Mouse (Mus musculus) liver, embryonic 15.5 days (tissue): ENCODE data around the gene Rubcn. TPM values are rescaled to one million over a fixed set of nuclear protein-coding genes. Genes with fewer than 3 reads are reported as not detected.
"Not testable (repeated sequence)": the region's sequence is repeated elsewhere in the genome, so short reads cannot be mapped to it uniquely, and the experiment has no call there.

Experiments
- ATAC-seq: fragments of 200-750 bp; cut with Nextera tagmentation; 2 replicates; pipeline ENCODE4 v1.8.0; 2017; ENCODE audit warnings: moderate number of reproducible peaks, mild to moderate bottlenecking, moderate library complexity; ENCODE audit not compliant: insufficient read depth
- H3K27ac ChIP-seq: fragments of 300-500 bp; sonication (generic); replicated peaks from 2 replicates; pipeline ENCODE4 v1.5.1; 2015; ENCODE audit warnings: mild to moderate bottlenecking, inconsistent platforms
- H3K27me3 ChIP-seq: fragments of 300-500 bp; sonication (generic); 2 replicates; pipeline ENCODE4 v1.6.1; 2015; ENCODE audit warnings: mild to moderate bottlenecking, inconsistent platforms
- H3K36me3 ChIP-seq: fragments of 300-500 bp; sonication (generic); replicated peaks from 2 replicates; pipeline ENCODE4 v1.6.1; 2015; ENCODE audit warnings: moderate library complexity, mild to moderate bottlenecking, inconsistent platforms
- H3K4me1 ChIP-seq: fragments of 300-500 bp; sonication (generic); replicated peaks from 2 replicates; pipeline ENCODE4 v1.6.1; 2015; ENCODE audit warnings: inconsistent platforms
- H3K4me2 ChIP-seq: fragments of 300-500 bp; sonication (generic); 2 replicates; pipeline ENCODE4 v1.6.1; 2015; ENCODE audit warnings: moderate library complexity, mild to moderate bottlenecking, inconsistent platforms
- H3K4me3 ChIP-seq: fragments of 300-500 bp; sonication (generic); replicated peaks from 2 replicates; pipeline ENCODE4 v1.5.1; 2015; ENCODE audit warnings: mild to moderate bottlenecking, inconsistent platforms
- H3K9ac ChIP-seq: fragments of 300-500 bp; sonication (generic); 2 replicates; pipeline ENCODE4 v1.6.1; 2015; ENCODE audit warnings: moderate library complexity, mild to moderate bottlenecking, inconsistent platforms
- H3K9me3 ChIP-seq: fragments of 300-500 bp; sonication (generic); replicated peaks from 2 replicates; pipeline ENCODE4 v1.6.1; 2016; ENCODE audit warnings: inconsistent platforms
- WGBS: fragments of 180-500 bp; shearing (Covaris S2); methylation state at CpG from one replicate; pipeline ENCODE4 v1.1.7; 2015; ENCODE audit warnings: mixed read lengths; ENCODE audit not compliant: insufficient replicate concordance; 5-methylcytosine and 5-hydroxymethylcytosine counted together
- polyA plus RNA-seq: library from polyadenylated mRNA; unstranded; fragments of >200 nt; fragmentation: Nextera tagmentation; extraction: Ambion mirVana; gene quantifications from 2 replicates; pipeline ENCODE4 v1.2.1, GENCODE M21; 2015

Rubcn gene
- polyA plus RNA-seq, 1 experiment from 2014 or later: 5.0 TPM

GRCm38 (mm10) chr16:32896126-32896525 lies 18.6 kb upstream of the Rubcn start:
- no peak for ATAC-seq
- H3K4me3 ChIP-seq: no peak overlapping the region
- no peak overlapping the region for H3K27ac ChIP-seq
- H3K4me1 ChIP-seq: peaks cover 3% of the 10 kb centered on the region; the same call in 1 of the 2 replicates
- no peaks in the 10 kb centered on the region for H3K27me3 ChIP-seq
- peaks cover 43% of the 10 kb centered on the region for H3K36me3 ChIP-seq
- no peak overlapping the region for H3K4me2 ChIP-seq
- H3K9me3 ChIP-seq: no peaks in the 10 kb centered on the region
- H3K9ac ChIP-seq: no peak overlapping the region

- no peaks in the 10 kb centered on the region for H3K27me3 ChIP-seq
- ATAC-seq: no peak
- WGBS: 58% methylated on average over 2 of the region's 2 CpGs
- H3K4me2 ChIP-seq: no peak overlapping the region
- no peaks in the 10 kb centered on the region for H3K4me1 ChIP-seq
- no peaks in the 10 kb centered on the region for H3K9me3 ChIP-seq
- H3K27ac ChIP-seq: no peak overlapping the region
- peaks cover 31% of the 10 kb centered on the region for H3K36me3 ChIP-seq
- H3K9ac ChIP-seq: no peak overlapping the region
- no peak overlapping the region for H3K4me3 ChIP-seq
These were observed 12.3 kb upstream of the Rubcn start for GRCm38 (mm10) chr16:32889881-32890280.

GRCm38 (mm10) chr16:32887996-32888395 lies 10.4 kb upstream of the Rubcn start:
- no peak overlapping the region for H3K27ac ChIP-seq
- no peaks in the 10 kb centered on the region for H3K4me1 ChIP-seq
- peaks cover 20% of the 10 kb centered on the region for H3K36me3 ChIP-seq
- no peak overlapping the region for H3K9ac ChIP-seq
- H3K9me3 ChIP-seq: no peaks in the 10 kb centered on the region
- ATAC-seq: no peak
- 83% methylated on average over 7 of the region's 7 CpGs for WGBS
- H3K4me2 ChIP-seq: no peak overlapping the region
- no peak overlapping the region for H3K4me3 ChIP-seq
- H3K27me3 ChIP-seq: no peaks in the 10 kb centered on the region

- peaks cover 2% of the 10 kb centered on the region for H3K36me3 ChIP-seq
- peaks cover 23% of the 10 kb centered on the region for H3K4me1 ChIP-seq
- no peaks in the 10 kb centered on the region for H3K27me3 ChIP-seq
- no peak overlapping the region for H3K4me3 ChIP-seq
- no peak overlapping the region for H3K27ac ChIP-seq
- ATAC-seq: no peak
- no peaks in the 10 kb centered on the region for H3K9me3 ChIP-seq
- 80% methylated on average over 7 of the region's 7 CpGs for WGBS
- H3K4me2 ChIP-seq: no peak overlapping the region
- H3K9ac ChIP-seq: no peak overlapping the region
These were observed 4.0 kb upstream of the Rubcn start for GRCm38 (mm10) chr16:32881538-32881937.

GRCm38 (mm10) chr16:32878972-32879926 lies 1.7 kb upstream of the Rubcn start:
- Histone ChIP-seq H3K27ac (0 out of 2 replicates have a peak overlapping the region, but pooled peaks have one; percentile 16), H3K36me3 (no peaks in the 10 kb centered on the region), H3K4me1 (peaks cover 23% of the 10 kb centered on the region), H3K9me3 (no peaks in the 10 kb centered on the region), H3K9ac (no peak overlapping the region), H3K4me2 (peak overlapping the region; percentile 99), H3K27me3 (no peaks in the 10 kb centered on the region), H3K4me3 (peak overlapping the region; percentile 6; the same call in 1 of the 2 replicates)
- 67% methylated on average over 14 of the region's 14 CpGs for WGBS
- ATAC-seq: no peak

GRCm38 (mm10) chr16:32878157-32878598 lies 612 bp upstream of the Rubcn start:
- Histone ChIP-seq H3K27ac (peak overlapping the region; percentile 77), H3K9ac (peak overlapping the region; percentile 77), H3K4me3 (peak overlapping the region; percentile 85), H3K36me3 (no peaks in the 10 kb centered on the region), H3K9me3 (no peaks in the 10 kb centered on the region), H3K4me1 (peaks cover 23% of the 10 kb centered on the region), H3K27me3 (no peaks in the 10 kb centered on the region), H3K4me2 (peak overlapping the region; percentile 99)
- ATAC-seq: peak; percentile 5; the same call in 1 of the 2 replicates
- WGBS: under 1% methylated on average over 34 of the region's 34 CpGs

- no peak overlapping the region for H3K27ac ChIP-seq
- no peak overlapping the region for H3K9ac ChIP-seq
- H3K27me3 ChIP-seq: 0 out of 2 replicates have a peak, but pooled peaks cover 3% of the 10 kb centered on the region
- H3K36me3 ChIP-seq: no peaks in the 10 kb centered on the region
- peak overlapping the region; percentile 85 for H3K4me3 ChIP-seq
- peaks cover 23% of the 10 kb centered on the region for H3K4me1 ChIP-seq
- 20% methylated on average over 9 of the region's 9 CpGs for WGBS
- peak overlapping the region; percentile 99 for H3K4me2 ChIP-seq
- H3K9me3 ChIP-seq: no peaks in the 10 kb centered on the region
- ATAC-seq: no peak
These were observed 735 bp downstream of the Rubcn start for GRCm38 (mm10) chr16:32876831-32877230.

- no peaks in the 10 kb centered on the region for H3K9me3 ChIP-seq
- no peak for ATAC-seq
- 0 out of 2 replicates have a peak, but pooled peaks cover 3% of the 10 kb centered on the region for H3K27me3 ChIP-seq
- peaks cover 23% of the 10 kb centered on the region for H3K4me1 ChIP-seq
- no peak overlapping the region for H3K9ac ChIP-seq
- no peak overlapping the region for H3K4me3 ChIP-seq
- no peak overlapping the region for H3K27ac ChIP-seq
- H3K36me3 ChIP-seq: no peaks in the 10 kb centered on the region
- 72% methylated on average over 3 of the region's 3 CpGs for WGBS
- H3K4me2 ChIP-seq: 0 out of 2 replicates have a peak overlapping the region, but pooled peaks have one; percentile 0
These were observed 1.7 kb downstream of the Rubcn start for GRCm38 (mm10) chr16:32875847-32876246.

GRCm38 (mm10) chr16:32875281-32875680 lies 2.3 kb downstream of the Rubcn start:
- H3K36me3 ChIP-seq, H3K9ac ChIP-seq, H3K27me3 ChIP-seq, H3K9me3 ChIP-seq, H3K27ac ChIP-seq, H3K4me2 ChIP-seq, H3K4me3 ChIP-seq, ATAC-seq: not testable (repeated sequence)
- H3K4me1 ChIP-seq: peaks cover 23% of the 10 kb centered on the region
- WGBS: 43% methylated on average over 1 of the region's 1 CpGs

- peaks cover 15% of the 10 kb centered on the region for H3K4me1 ChIP-seq
- no peaks in the 10 kb centered on the region for H3K36me3 ChIP-seq
- no peak for ATAC-seq
- no peak overlapping the region for H3K4me2 ChIP-seq
- 35% methylated on average over 3 of the region's 3 CpGs for WGBS
- H3K4me3 ChIP-seq: no peak overlapping the region
- no peak overlapping the region for H3K27ac ChIP-seq
- no peak overlapping the region for H3K9ac ChIP-seq
- H3K27me3 ChIP-seq: 0 out of 2 replicates have a peak, but pooled peaks cover 3% of the 10 kb centered on the region
- no peaks in the 10 kb centered on the region for H3K9me3 ChIP-seq
These were observed 4.2 kb downstream of the Rubcn start for GRCm38 (mm10) chr16:32873366-32873765.

- 42% methylated on average over 5 of the region's 5 CpGs for WGBS
- no peak overlapping the region for H3K4me2 ChIP-seq
- 0 out of 2 replicates have a peak, but pooled peaks cover 3% of the 10 kb centered on the region for H3K27me3 ChIP-seq
- no peak for ATAC-seq
- no peak overlapping the region for H3K9ac ChIP-seq
- no peaks in the 10 kb centered on the region for H3K36me3 ChIP-seq
- no peak overlapping the region for H3K27ac ChIP-seq
- H3K4me1 ChIP-seq: peaks cover 21% of the 10 kb centered on the region
- H3K4me3 ChIP-seq: no peak overlapping the region
- no peaks in the 10 kb centered on the region for H3K9me3 ChIP-seq
These were observed 7.3 kb downstream of the Rubcn start for GRCm38 (mm10) chr16:32870231-32870630.
